Mouse (Mus musculus): ENCODE data around the gene Nebl. TPM values are rescaled to one million over a fixed set of nuclear protein-coding genes. Genes with fewer than 3 reads are reported as not detected.
A peak's percentile ranks its signal among the peaks of the same experiment; 100 is the strongest.

Nebl gene
- polyA plus RNA-seq, 1 experiment from 2014 or later: 9.8 TPM

DNA sequence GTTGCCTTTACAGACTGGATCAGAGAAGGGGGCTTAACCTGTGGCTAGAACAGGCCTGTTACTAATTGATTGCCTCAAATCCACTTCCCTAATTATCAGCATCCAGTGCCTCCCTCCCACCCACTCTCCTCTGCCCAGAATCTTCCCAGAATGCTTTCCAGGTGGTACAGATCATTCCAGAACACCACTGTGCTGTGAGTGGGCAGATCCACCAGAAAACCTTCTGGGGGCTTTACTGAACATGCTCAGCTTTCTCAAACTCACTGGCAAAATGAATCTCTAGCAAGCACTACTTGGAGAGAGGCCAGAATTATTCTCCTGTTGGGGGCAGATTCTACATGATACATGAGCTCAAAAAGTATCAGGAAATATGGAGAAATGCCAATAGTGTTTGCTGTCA lies 277.6 kb downstream of the Nebl start:
- Histone ChIP-seq H3K36me3 (no peaks in the 10 kb centered on the region), H3K4me2 (replicated peaks) (no peak overlapping the region), H3K27me3 (replicated peaks) (no peaks in the 10 kb centered on the region), H3K9me3 (no peaks in the 10 kb centered on the region), H3K4me1 (no peaks in the 10 kb centered on the region), H3K9ac (no peak overlapping the region), H3K4me3 (no peak overlapping the region), H3K27ac (no peak overlapping the region)
- ATAC-seq (ENCODE audit: low FRiP score, low read depth): no peak

GRCm38 (mm10) chr2:17448341-17448740 lies 282.9 kb downstream of the Nebl start:
- Histone ChIP-seq H3K36me3 (no peaks in the 10 kb centered on the region), H3K4me2 (replicated peaks) (no peak overlapping the region), H3K4me3 (no peak overlapping the region), H3K4me1 (no peaks in the 10 kb centered on the region), H3K27me3 (replicated peaks) (no peaks in the 10 kb centered on the region), H3K9ac (no peak overlapping the region), H3K27ac (no peak overlapping the region), H3K9me3 (no peaks in the 10 kb centered on the region)
- ATAC-seq (ENCODE audit: low FRiP score, low read depth): no peak

DNA sequence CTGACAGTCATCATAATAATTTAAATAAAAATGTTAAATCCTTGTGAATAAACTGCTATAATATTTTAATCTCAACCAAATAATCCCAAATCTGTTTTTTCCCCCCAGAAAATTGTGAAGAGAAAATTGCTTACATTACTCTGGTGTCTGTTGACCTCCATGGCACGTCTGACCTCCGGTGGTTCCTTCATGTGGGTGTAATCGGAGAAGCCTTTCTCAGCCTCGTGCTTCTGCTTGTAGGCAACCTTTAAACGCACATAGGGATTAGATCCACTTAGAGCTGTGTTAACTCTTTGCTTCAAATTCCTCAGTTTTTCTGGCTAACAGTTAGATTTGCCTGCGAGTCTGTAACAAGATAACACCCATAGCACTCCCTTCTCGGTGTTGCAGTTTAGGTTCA lies 287.7 kb downstream of the Nebl start:
- no peak overlapping the region for H3K27ac ChIP-seq
- 71% methylated on average over 7 of the region's 7 CpGs for WGBS
- H3K9me3 ChIP-seq: no peaks in the 10 kb centered on the region
- no peaks in the 10 kb centered on the region for H3K27me3 ChIP-seq (replicated peaks)
- no peak for ATAC-seq (ENCODE audit: low FRiP score, low read depth)
- no peaks in the 10 kb centered on the region for H3K36me3 ChIP-seq
- H3K9ac ChIP-seq: no peak overlapping the region
- H3K4me3 ChIP-seq: no peak overlapping the region
- no peak overlapping the region for H3K4me2 ChIP-seq (replicated peaks)
- H3K4me1 ChIP-seq: no peaks in the 10 kb centered on the region

GRCm38 (mm10) chr2:17438317-17438716 lies 292.9 kb downstream of the Nebl start:
- no peak overlapping the region for H3K4me2 ChIP-seq (replicated peaks)
- no peaks in the 10 kb centered on the region for H3K27me3 ChIP-seq (replicated peaks)
- H3K9ac ChIP-seq: no peak overlapping the region
- H3K4me3 ChIP-seq: no peak overlapping the region
- H3K36me3 ChIP-seq: no peaks in the 10 kb centered on the region
- H3K27ac ChIP-seq: no peak overlapping the region
- no peaks in the 10 kb centered on the region for H3K4me1 ChIP-seq
- H3K9me3 ChIP-seq: no peaks in the 10 kb centered on the region
- 85% methylated on average over 1 of the region's 1 CpGs for WGBS
- no peak for ATAC-seq (ENCODE audit: low FRiP score, low read depth)

GRCm38 (mm10) chr2:17436739-17437440 lies 294.4 kb downstream of the Nebl start:
- Histone ChIP-seq H3K4me1 (no peaks in the 10 kb centered on the region), H3K9me3 (no peaks in the 10 kb centered on the region), H3K9ac (no peak overlapping the region), H3K27me3 (replicated peaks) (no peaks in the 10 kb centered on the region), H3K36me3 (no peaks in the 10 kb centered on the region), H3K4me3 (no peak overlapping the region), H3K4me2 (replicated peaks) (no peak overlapping the region), H3K27ac (no peak overlapping the region)
- 43% methylated on average over 10 of the region's 10 CpGs for WGBS
- 0 out of 2 replicates have a peak, but pooled peaks have one; percentile 59 for ATAC-seq (ENCODE audit: low FRiP score, low read depth)

DNA sequence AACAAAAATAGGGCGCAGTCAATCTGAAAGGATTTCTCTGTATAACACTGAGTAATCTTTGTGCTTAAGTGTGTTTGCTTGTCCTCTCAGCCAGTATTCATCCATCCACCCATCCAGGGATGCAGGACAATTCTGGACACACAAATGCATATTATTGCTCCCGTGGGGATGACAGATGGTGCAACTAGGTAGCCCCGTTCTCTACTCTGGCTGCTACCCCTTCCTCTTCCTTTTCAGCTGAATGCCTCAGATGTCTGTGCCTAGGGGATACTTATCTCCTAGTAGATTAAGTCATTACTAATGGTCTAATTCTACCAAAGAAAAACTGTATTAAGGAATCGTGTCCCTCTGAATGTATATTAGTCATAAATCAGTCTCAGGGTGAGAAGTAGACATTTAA lies 296.0 kb downstream of the Nebl start:
- 63% methylated on average over 4 of the region's 4 CpGs for WGBS
- Histone ChIP-seq H3K9ac (no peak overlapping the region), H3K9me3 (no peaks in the 10 kb centered on the region), H3K27me3 (replicated peaks) (no peaks in the 10 kb centered on the region), H3K36me3 (no peaks in the 10 kb centered on the region), H3K4me2 (replicated peaks) (no peak overlapping the region), H3K4me3 (no peak overlapping the region), H3K4me1 (no peaks in the 10 kb centered on the region), H3K27ac (no peak overlapping the region)
- ATAC-seq (ENCODE audit: low FRiP score, low read depth): peak; percentile 67

DNA sequence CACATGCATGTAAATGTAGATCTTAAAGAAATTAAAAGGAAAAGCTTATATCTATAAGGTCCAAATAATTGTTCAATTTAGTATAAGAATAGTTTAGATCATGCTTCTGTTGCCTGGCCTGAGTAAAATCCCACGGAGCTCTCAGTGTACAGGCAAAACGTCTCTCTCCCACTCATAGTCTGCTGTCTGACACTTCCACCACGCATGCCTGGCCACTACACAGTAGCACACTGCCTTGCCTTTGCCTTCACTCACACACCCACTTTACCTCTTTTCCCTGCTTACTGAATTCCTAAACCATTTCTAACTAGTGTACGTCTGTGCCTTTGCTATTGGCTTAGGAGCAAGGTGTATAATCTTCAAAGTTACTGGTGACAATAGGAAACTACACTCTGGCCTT lies 302.2 kb downstream of the Nebl start:
- ATAC-seq (ENCODE audit: low FRiP score, low read depth): no peak
- no peaks in the 10 kb centered on the region for H3K27me3 ChIP-seq (replicated peaks)
- no peak overlapping the region for H3K4me3 ChIP-seq
- H3K4me1 ChIP-seq: no peaks in the 10 kb centered on the region
- no peak overlapping the region for H3K27ac ChIP-seq
- no peaks in the 10 kb centered on the region for H3K9me3 ChIP-seq
- no peak overlapping the region for H3K9ac ChIP-seq
- 93% methylated on average over 4 of the region's 4 CpGs for WGBS
- H3K4me2 ChIP-seq (replicated peaks): no peak overlapping the region
- H3K36me3 ChIP-seq: no peaks in the 10 kb centered on the region

GRCm38 (mm10) chr2:17428156-17428555 lies 303.1 kb downstream of the Nebl start:
- Histone ChIP-seq H3K4me2 (replicated peaks) (no peak overlapping the region), H3K4me1 (no peaks in the 10 kb centered on the region), H3K36me3 (no peaks in the 10 kb centered on the region), H3K9ac (no peak overlapping the region), H3K9me3 (no peaks in the 10 kb centered on the region), H3K27ac (no peak overlapping the region), H3K4me3 (no peak overlapping the region), H3K27me3 (replicated peaks) (no peaks in the 10 kb centered on the region)
- WGBS: 86% methylated on average over 4 of the region's 4 CpGs
- ATAC-seq (ENCODE audit: low FRiP score, low read depth): no peak

GRCm38 (mm10) chr2:17422967-17423366 lies 308.3 kb downstream of the Nebl start:
- no peaks in the 10 kb centered on the region for H3K4me1 ChIP-seq
- H3K36me3 ChIP-seq: no peaks in the 10 kb centered on the region
- H3K9ac ChIP-seq: no peak overlapping the region
- H3K27me3 ChIP-seq (replicated peaks): no peaks in the 10 kb centered on the region
- H3K4me2 ChIP-seq (replicated peaks): no peak overlapping the region
- WGBS: 4% methylated on average over 1 of the region's 1 CpGs
- no peak overlapping the region for H3K4me3 ChIP-seq
- H3K27ac ChIP-seq: no peak overlapping the region
- ATAC-seq (ENCODE audit: low FRiP score, low read depth): peak; percentile 53; the same call in 1 of the 2 replicates
- no peaks in the 10 kb centered on the region for H3K9me3 ChIP-seq

- Histone ChIP-seq H3K4me1 (no peaks in the 10 kb centered on the region), H3K36me3 (no peaks in the 10 kb centered on the region), H3K9me3 (no peaks in the 10 kb centered on the region), H3K9ac (no peak overlapping the region), H3K27ac (no peak overlapping the region), H3K27me3 (replicated peaks) (no peaks in the 10 kb centered on the region), H3K4me3 (no peak overlapping the region), H3K4me2 (replicated peaks) (no peak overlapping the region)
- ATAC-seq (ENCODE audit: low FRiP score, low read depth): no peak
- 37% methylated on average over 4 of the region's 4 CpGs for WGBS
Measured at GRCm38 (mm10) chr2:17415347-17415746, 315.9 kb downstream of the Nebl start.

DNA sequence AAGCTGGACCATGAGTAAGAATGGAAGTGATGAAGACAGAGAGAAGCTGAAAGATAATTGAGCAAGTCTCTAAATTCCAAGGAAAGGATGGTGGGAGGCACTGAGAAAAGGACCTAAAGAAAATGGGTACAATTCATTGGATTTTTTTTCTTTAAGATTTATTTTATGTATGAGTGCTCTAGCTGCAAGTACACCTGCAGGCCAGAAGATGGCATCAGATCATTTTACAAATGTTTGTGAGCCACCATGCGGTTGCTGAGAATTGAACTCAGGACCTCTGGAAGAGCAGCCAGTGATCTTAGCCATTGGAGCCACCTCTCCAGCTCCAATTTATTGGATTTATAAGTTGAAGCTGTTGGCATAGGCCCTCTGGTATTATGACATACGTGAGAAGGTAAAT lies 316.9 kb downstream of the Nebl start:
- Histone ChIP-seq H3K36me3 (no peaks in the 10 kb centered on the region), H3K9me3 (no peaks in the 10 kb centered on the region), H3K4me3 (no peak overlapping the region), H3K27me3 (replicated peaks) (no peaks in the 10 kb centered on the region), H3K27ac (no peak overlapping the region), H3K4me1 (no peaks in the 10 kb centered on the region), H3K9ac (no peak overlapping the region), H3K4me2 (replicated peaks) (no peak overlapping the region)
- ATAC-seq (ENCODE audit: low FRiP score, low read depth): no peak
- 81% methylated on average over 2 of the region's 2 CpGs for whole genome bisulfite sequencing

DNA sequence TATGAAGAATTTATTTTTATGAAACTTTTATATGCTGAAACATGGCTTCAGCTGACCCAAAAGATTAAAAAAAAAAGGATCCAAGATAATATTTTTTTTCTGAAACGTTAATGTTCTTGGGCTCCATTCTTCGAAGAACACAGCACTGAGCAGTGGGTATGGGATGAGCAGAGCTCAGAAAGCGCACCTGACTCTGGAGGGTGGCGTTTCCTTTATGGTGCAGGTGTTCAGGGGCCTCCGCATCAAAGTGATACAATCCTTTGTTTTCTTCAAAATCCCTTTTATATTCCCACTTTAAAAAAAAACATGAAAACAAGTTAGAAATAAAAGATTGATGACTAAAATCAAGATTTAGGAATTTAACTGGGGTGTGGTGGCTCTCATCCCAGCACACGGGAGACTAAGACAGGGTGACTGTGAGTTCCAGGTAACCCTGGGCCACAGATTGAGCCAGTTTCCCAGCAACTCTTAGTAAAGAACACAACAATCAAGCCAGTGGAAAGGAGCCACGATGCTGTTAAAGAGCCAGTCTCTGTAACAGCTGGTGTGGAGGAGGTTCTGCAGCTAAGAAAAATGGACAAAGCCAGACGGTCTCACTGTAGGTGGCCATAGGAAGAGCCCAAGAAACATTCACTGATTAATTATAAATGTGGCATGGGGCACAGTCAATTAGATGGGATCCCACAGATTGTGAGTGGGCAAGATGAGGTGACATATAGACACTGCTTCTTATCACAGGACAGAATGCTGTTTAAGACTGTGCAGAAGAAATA lies 317.6 kb downstream of the Nebl start:
- no peaks in the 10 kb centered on the region for H3K4me1 ChIP-seq
- no peaks in the 10 kb centered on the region for H3K36me3 ChIP-seq
- no peaks in the 10 kb centered on the region for H3K9me3 ChIP-seq
- 76% methylated on average over 8 of the region's 8 CpGs for WGBS
- H3K27ac ChIP-seq: no peak overlapping the region
- H3K4me3 ChIP-seq: no peak overlapping the region
- no peaks in the 10 kb centered on the region for H3K27me3 ChIP-seq (replicated peaks)
- ATAC-seq (ENCODE audit: low FRiP score, low read depth): no peak
- no peak overlapping the region for H3K4me2 ChIP-seq (replicated peaks)
- no peak overlapping the region for H3K9ac ChIP-seq

GRCm38 (mm10) chr2:17409276-17409675 lies 322.0 kb downstream of the Nebl start:
- Histone ChIP-seq H3K27me3 (replicated peaks) (no peaks in the 10 kb centered on the region), H3K9ac (no peak overlapping the region), H3K27ac (no peak overlapping the region), H3K4me2 (replicated peaks) (no peak overlapping the region), H3K36me3 (no peaks in the 10 kb centered on the region), H3K4me1 (no peaks in the 10 kb centered on the region), H3K4me3 (no peak overlapping the region), H3K9me3 (no peaks in the 10 kb centered on the region)
- ATAC-seq (ENCODE audit: low FRiP score, low read depth): no peak
- 84% methylated on average over 5 of the region's 5 CpGs for WGBS

All from neural tube, embryonic 12.5 days (tissue).